Mouse (Mus musculus) C2C12 (cell line): Measurements from ENCODE around the gene Usp10. TPM values are rescaled to one million over a fixed set of nuclear protein-coding genes. Genes with fewer than 3 reads are reported as not detected.

ENCODE experiments used
- H3K27me3 ChIP-seq: one replicate; pipeline ENCODE4 v1.6.1; 2011; ENCODE audit not compliant: control insufficient read depth, insufficient read depth, insufficient read length
- H3K36me3 ChIP-seq: one replicate; pipeline ENCODE4 v1.6.1; 2011; ENCODE audit not compliant: control insufficient read depth, insufficient read depth
- H3K4me3 ChIP-seq: one replicate; pipeline ENCODE4 v1.5.1; 2011; ENCODE audit warnings: mild to moderate bottlenecking, control low read depth; ENCODE audit not compliant: poor library complexity, insufficient read depth, severe bottlenecking
- H3K79me2 ChIP-seq: one replicate; pipeline ENCODE4 v1.6.1; 2011; ENCODE audit not compliant: control insufficient read depth, insufficient read depth
- H3K79me3 ChIP-seq: one replicate; pipeline ENCODE4 v1.6.1; 2011; ENCODE audit warnings: low read depth, control low read depth
- H3ac ChIP-seq: one replicate; pipeline ENCODE3; 2011; ENCODE audit warnings: low read depth; ENCODE audit not compliant: control insufficient read depth, insufficient read length
- CEBPB ChIP-seq: IDR thresholded peaks from one replicate; pipeline ENCODE4 v1.6.1; 2011; ENCODE audit warnings: low read depth, mild to moderate bottlenecking, control low read depth, moderate library complexity
- CTCF ChIP-seq: IDR thresholded peaks from one replicate; pipeline ENCODE4 v1.5.1; 2011; ENCODE audit not compliant: control insufficient read depth, insufficient read depth, insufficient read length
- FOSL1 ChIP-seq: IDR thresholded peaks from one replicate; pipeline ENCODE4 v1.8.0; 2011; ENCODE audit warnings: mild to moderate bottlenecking, low read length; ENCODE audit not compliant: poor library complexity, insufficient read depth, severe bottlenecking
- MAX ChIP-seq: IDR thresholded peaks from one replicate; pipeline ENCODE4 v1.6.1; 2011; ENCODE audit warnings: mild to moderate bottlenecking, control low read depth
- MYOD1 ChIP-seq: IDR thresholded peaks from one replicate; pipeline ENCODE4 v1.6.1; 2011; ENCODE audit warnings: low read depth; ENCODE audit not compliant: control insufficient read depth, insufficient read length
- MYOG ChIP-seq: IDR thresholded peaks from one replicate; pipeline ENCODE4 v1.6.1; 2011; ENCODE audit not compliant: control insufficient read depth, insufficient read length; ENCODE audit errors: extremely low read depth
- USF1 ChIP-seq: IDR thresholded peaks from one replicate; pipeline ENCODE4 v1.6.1; 2011; ENCODE audit warnings: low read depth, mild to moderate bottlenecking, control low read depth, moderate library complexity
- polyA plus RNA-seq: library from polyadenylated mRNA; unstranded; fragments of >200 nt; fragmentation: generic; extraction: Trizol; gene quantifications from one replicate; pipeline ENCODE4 v1.2.1, GENCODE M21; 2012; ENCODE audit warnings: missing spikeins

The Usp10 gene
- polyA plus RNA-seq, 1 experiment = 101 TPM

- no peak overlapping the region for H3K4me3 ChIP-seq
- no peak overlapping the region for H3ac ChIP-seq
- no peaks in the 10 kb centered on the region for H3K36me3 ChIP-seq
- H3K79me3 ChIP-seq = no peaks in the 10 kb centered on the region
- TF ChIP-seq CEBPB (no peak), CTCF (no peak), MYOD1 (no peak), MAX (no peak), FOSL1 (no peak), MYOG (no peak), USF1 (no peak)
- H3K79me2 ChIP-seq = no peaks in the 10 kb centered on the region
- H3K27me3 ChIP-seq = peaks cover 3% of the 10 kb centered on the region
Observed at GRCm38 (mm10) chr8:119888012-119888411, 22.1 kb upstream of the Usp10 start.

GRCm38 (mm10) chr8:119897069-119897468 lies 13.1 kb upstream of the Usp10 start:
- H3K36me3 ChIP-seq = no peaks in the 10 kb centered on the region
- no peaks in the 10 kb centered on the region for H3K79me3 ChIP-seq
- H3K79me2 ChIP-seq = no peaks in the 10 kb centered on the region
- H3ac ChIP-seq = no peak overlapping the region
- no peaks in the 10 kb centered on the region for H3K27me3 ChIP-seq
- no peak overlapping the region for H3K4me3 ChIP-seq
- no peak for TF ChIP-seq MYOG
- no peak for TF ChIP-seq CEBPB
- no peak for TF ChIP-seq FOSL1
- TF ChIP-seq CTCF = no peak
- no peak for TF ChIP-seq MYOD1
- TF ChIP-seq USF1 = no peak
- TF ChIP-seq MAX = no peak

GRCm38 (mm10) chr8:119897933-119898332 lies 12.2 kb upstream of the Usp10 start:
- Histone ChIP-seq H3K79me3 (no peaks in the 10 kb centered on the region), H3ac (no peak overlapping the region), H3K79me2 (no peaks in the 10 kb centered on the region), H3K36me3 (no peaks in the 10 kb centered on the region), H3K4me3 (no peak overlapping the region), H3K27me3 (no peaks in the 10 kb centered on the region)
- no peak for TF ChIP-seq MYOG
- no peak for TF ChIP-seq USF1
- no peak for TF ChIP-seq CTCF
- no peak for TF ChIP-seq MAX
- TF ChIP-seq MYOD1 = no peak
- TF ChIP-seq FOSL1 = no peak
- TF ChIP-seq CEBPB = no peak

- Histone ChIP-seq H3K27me3 (no peaks in the 10 kb centered on the region), H3K79me2 (no peaks in the 10 kb centered on the region), H3ac (no peak overlapping the region), H3K36me3 (no peaks in the 10 kb centered on the region), H3K79me3 (no peaks in the 10 kb centered on the region), H3K4me3 (no peak overlapping the region)
- no peak for TF ChIP-seq MYOG
- no peak for TF ChIP-seq MYOD1
- no peak for TF ChIP-seq MAX
- TF ChIP-seq USF1 = no peak
- TF ChIP-seq CEBPB = no peak
- no peak for TF ChIP-seq FOSL1
- no peak for TF ChIP-seq CTCF
Observed at GRCm38 (mm10) chr8:119901349-119901748, 8.8 kb upstream of the Usp10 start.

GRCm38 (mm10) chr8:119901952-119902351 lies 8.2 kb upstream of the Usp10 start:
- Histone ChIP-seq H3K4me3 (no peak overlapping the region), H3K79me3 (no peaks in the 10 kb centered on the region), H3ac (no peak overlapping the region), H3K36me3 (no peaks in the 10 kb centered on the region), H3K27me3 (no peaks in the 10 kb centered on the region), H3K79me2 (no peaks in the 10 kb centered on the region)
- TF ChIP-seq USF1 = no peak

GRCm38 (mm10) chr8:119904323-119904911 lies 5.7 kb upstream of the Usp10 start:
- H3K36me3 ChIP-seq = no peaks in the 10 kb centered on the region
- TF ChIP-seq USF1 (no peak), MAX (no peak)
- no peak overlapping the region for H3K4me3 ChIP-seq

More at GRCm38 (mm10) chr8:119904323-119904911, 5.7 kb upstream of the Usp10 start:
- Histone ChIP-seq H3K79me3 (no peaks in the 10 kb centered on the region), H3K27me3 (no peaks in the 10 kb centered on the region), H3K79me2 (no peaks in the 10 kb centered on the region), H3ac (no peak overlapping the region)
